Mouse (Mus musculus): ENCODE measurements around the gene Nfix.

DNA sequence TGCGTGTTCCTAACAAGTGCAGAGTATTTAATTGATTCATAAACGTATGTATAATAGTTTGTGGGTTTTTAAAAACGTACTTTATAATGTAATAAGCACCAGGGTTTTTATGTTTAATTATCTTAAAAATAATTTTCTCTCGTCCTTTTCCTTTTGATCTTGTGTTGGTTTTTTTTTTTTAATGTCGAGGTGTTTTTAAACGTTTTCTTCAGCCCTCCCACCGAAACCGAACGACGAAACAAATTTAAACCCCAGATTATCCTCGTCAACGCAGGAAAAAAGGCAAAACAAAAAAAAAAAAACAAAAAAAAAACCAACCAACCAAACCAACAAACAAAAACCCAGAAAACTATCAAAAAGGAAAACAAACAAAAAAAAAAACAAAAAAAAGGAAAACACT is 94.2 kb downstream of the Nfix start:
- TF ChIP-seq CTCF (IDR thresholded peaks at IDR 0.05; ENCODE audit: low read depth) (no peak), EP300 (optimal IDR thresholded peaks at IDR 0.05) (no peak)

All from stomach, postnatal 0 days (tissue).